Comparison of ENCODE assay signal across 16 mouse cellular contexts in genomic region chr5:16568997-16569396, GRCm38 (mm10). TPM values are rescaled to one million over a fixed set of nuclear protein-coding genes. Genes with fewer than 3 reads are reported as not detected.
DNase-seq lines count a peak whose midpoint lies in the region; ATAC-seq lines count a peak whose summit lies in the region.
"Had no signal": no experiment of that assay in that cellular context is flagged by ENCODE, and none has a peak within 500 bp of the region (broad histone marks: within the 10 kb centered on the region; RNA-seq: fewer than 3 reads in every experiment).

No protein-coding gene starts in this region.

- intact Hi-C loops in heart, postnatal 14 days (cut with DNase I): no loop called here

- DNase-seq in adrenal gland, postnatal 10 days: peak; percentile 6
- DNase-seq in adrenal gland, postnatal 4 days (ENCODE audit: low spot score in 2 of 2): no peak
- peak; percentile 17 for DNase-seq in ovary, adult 18-20 months (ENCODE audit: low spot score)
- no peak for DNase-seq in ovary, postnatal 36 days (ENCODE audit: low spot score)
- no peak for DNase-seq in retina, embryonic 14.5 days (ENCODE audit: low spot score)
- DNase-seq in heart, postnatal 14 days: no peak
- DNase-seq: cerebellum, adult 11-12 months; cerebellum, adult 9-11 months; cerebellum, postnatal 36 days; gastrocnemius, postnatal 10 days; heart, postnatal 36 days; kidney, adult 11 months had no signal

- ATAC-seq in granulocyte monocyte progenitor cell, adult 5-6 weeks (replicated peaks; ENCODE audit: poor library complexity, severe bottlenecking): peak; percentile 79
- ATAC-seq: forebrain, embryonic 16.5 days; inflammation-experienced regulatory T-cells, adult 6 months had no signal

RNA-seq across cellular contexts. Expression of gene Hgf, which starts 15.7 kb away (rescaled TPM):
- total RNA-seq in adrenal gland, postnatal 10 days (2021): 1 to 10 TPM; 5.1 to 6.7 TPM
- total RNA-seq in adrenal gland, postnatal 4 days (2021): 1 to 10 TPM; 1.4 to 3.0 TPM
- 9.3 and 12.9 TPM in 2 replicates for total RNA-seq in granulocyte monocyte progenitor cell, adult 5-6 weeks (2014; fragmentation: Nextera tagmentation)
- total RNA-seq in granulocyte monocyte progenitor cell, adult 5-6 weeks (2017): 12.9 and 13.4 TPM in 2 replicates
- total RNA-seq in heart, postnatal 14 days (2021): under 1 TPM; 0.61 to 0.84 TPM
- total RNA-seq: ES-E14 had no signal

Comparison
In these comparisons a context has a peak if more than half of its experiments do, and no peak if none do; other contexts are left out.
1. DNase-seq: peak in adrenal gland, postnatal 10 days (single experiment) and ovary, adult 18-20 months (single experiment); none in adrenal gland, postnatal 4 days (0 of 2), ovary, postnatal 36 days (single experiment), retina, embryonic 14.5 days (single experiment) and heart, postnatal 14 days (0 of 2).